Mouse (Mus musculus) CD4-positive, CD25-positive, alpha-beta regulatory T cell, adult 2 months (primary cell): ENCODE measurements around the gene Inf2.

Source experiments
- DNase-seq: peaks from one replicate; pipeline ENCODE4 v3.0.0-alpha.2; 2012; ENCODE audit warnings: low read depth, low spot score

Inf2 gene

GRCm38 (mm10) chr12:112626455-112626854 is 37.9 kb downstream of the Inf2 start:
- no peak for DNase-seq

GRCm38 (mm10) chr12:112627097-112627881 is 38.7 kb downstream of the Inf2 start:
- DNase-seq: peak; percentile 52

GRCm38 (mm10) chr12:112628197-112628596 is 39.6 kb downstream of the Inf2 start:
- no peak for DNase-seq

- peak; percentile 84 for DNase-seq
These were observed 40.5 kb downstream of the Inf2 start for GRCm38 (mm10) chr12:112628928-112629721.

- DNase-seq: no peak
These were observed 41.4 kb downstream of the Inf2 start for GRCm38 (mm10) chr12:112630029-112630428.

- DNase-seq: no peak
These were observed 42.2 kb downstream of the Inf2 start for GRCm38 (mm10) chr12:112630796-112631195.

- no peak for DNase-seq
These were observed 42.9 kb downstream of the Inf2 start for GRCm38 (mm10) chr12:112631472-112631871.

GRCm38 (mm10) chr12:112632084-112632777 is 43.6 kb downstream of the Inf2 start:
- no peak for DNase-seq

GRCm38 (mm10) chr12:112632907-112633306 is 44.3 kb downstream of the Inf2 start:
- no peak for DNase-seq

- DNase-seq: peak; percentile 46
These were observed 45.1 kb downstream of the Inf2 start for GRCm38 (mm10) chr12:112633686-112634085.

GRCm38 (mm10) chr12:112639526-112639925 is 50.9 kb downstream of the Inf2 start:
- no peak for DNase-seq

GRCm38 (mm10) chr12:112643126-112643525 is 54.5 kb downstream of the Inf2 start:
- DNase-seq: no peak

- DNase-seq: peak; percentile 98
These were observed 55.7 kb downstream of the Inf2 start, which contains the start of gene Siva1 for GRCm38 (mm10) chr12:112644180-112644854. TSS of gene Siva1 (plus strand) at chr12:112644679.

- no peak for DNase-seq
These were observed 56.4 kb downstream of the Inf2 start for GRCm38 (mm10) chr12:112644855-112645506.

- no peak for DNase-seq
These were observed 57.6 kb downstream of the Inf2 start for GRCm38 (mm10) chr12:112646139-112646538.

GRCm38 (mm10) chr12:112648081-112648480 is 59.5 kb downstream of the Inf2 start:
- no peak for DNase-seq

GRCm38 (mm10) chr12:112651778-112652439 is 63.3 kb downstream of the Inf2 start:
- DNase-seq: no peak

GRCm38 (mm10) chr12:112653157-112653824 is 64.7 kb downstream of the Inf2 start:
- DNase-seq: peak; percentile 89

GRCm38 (mm10) chr12:112654076-112654475 is 65.5 kb downstream of the Inf2 start:
- no peak for DNase-seq

- no peak for DNase-seq
These were observed 70.0 kb downstream of the Inf2 start for GRCm38 (mm10) chr12:112658619-112659018.
